Mouse (Mus musculus): ENCODE results near the gene Sec22a.

Gene Sec22a

DNA sequence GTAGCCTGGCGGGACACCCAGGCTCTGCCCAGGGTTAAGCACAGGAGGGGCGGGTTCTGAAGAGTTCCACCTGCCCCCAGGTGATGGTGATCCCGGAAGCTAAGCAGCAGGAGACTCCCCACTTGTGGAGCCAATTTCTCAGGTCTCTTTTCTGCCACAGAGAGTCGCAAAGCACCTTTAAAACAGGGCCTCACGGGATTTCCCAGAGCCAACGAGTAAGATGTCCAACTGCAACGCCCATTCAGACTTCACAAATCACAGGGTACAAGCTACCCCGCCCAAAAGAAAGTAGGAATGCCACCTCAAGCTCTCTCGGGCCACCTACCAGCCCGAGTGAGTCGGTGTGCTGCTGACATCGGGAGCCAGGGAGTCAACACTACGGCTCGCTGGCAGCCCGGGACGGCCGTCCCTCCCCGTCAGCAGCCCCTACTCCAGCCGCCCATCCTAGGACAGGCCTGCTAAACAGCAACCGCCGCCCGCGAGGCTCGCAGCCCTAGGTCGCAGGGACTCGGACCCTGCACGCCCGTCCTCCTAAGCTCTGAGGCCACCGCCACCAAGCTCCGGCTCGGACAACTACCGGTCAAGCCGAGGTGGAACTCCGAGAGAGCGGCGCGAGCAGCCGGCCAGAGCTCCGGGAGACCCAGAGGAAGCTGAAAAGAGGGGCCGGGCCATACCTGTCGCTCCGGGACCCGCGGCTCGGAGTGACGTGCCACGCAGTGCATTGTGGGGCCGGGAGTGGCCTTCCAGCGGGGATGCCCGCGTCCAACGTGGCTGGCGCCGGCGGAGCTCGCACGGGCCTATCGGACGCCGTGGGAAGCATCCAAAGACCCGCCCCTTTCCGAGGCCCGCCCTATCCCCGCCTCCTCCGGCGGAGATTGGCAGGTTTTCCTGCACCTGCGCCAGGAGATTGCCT lies at the start of gene Sec22a:
Gene Sec22a (minus strand): TSS at position 769 of the 913 bp plus-strand sequence.
- DNase-seq (ENCODE audit: low spot score), result peak; percentile 92

DNA sequence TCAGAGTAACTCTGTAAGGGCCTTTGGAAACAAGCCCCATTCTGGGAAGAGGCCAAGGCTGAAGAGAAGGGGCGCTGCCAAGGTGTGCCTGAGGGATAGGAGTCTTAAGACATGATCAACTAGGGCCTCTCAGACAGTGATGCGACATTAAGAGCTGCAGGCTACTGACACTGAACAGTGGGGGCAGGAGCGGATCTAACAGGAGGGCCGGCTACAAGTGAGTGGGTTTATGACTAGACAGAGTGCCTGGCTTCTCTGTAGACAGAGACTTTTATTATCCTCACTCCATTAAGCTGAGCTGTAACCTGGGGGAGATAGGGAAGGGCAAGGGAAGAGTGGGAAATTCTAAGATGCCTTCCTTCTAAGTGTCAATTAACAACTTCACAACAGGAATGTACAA lies 43.0 kb upstream of the Sec22a start:
- no peak for DNase-seq (ENCODE audit: low spot score)

DNA sequence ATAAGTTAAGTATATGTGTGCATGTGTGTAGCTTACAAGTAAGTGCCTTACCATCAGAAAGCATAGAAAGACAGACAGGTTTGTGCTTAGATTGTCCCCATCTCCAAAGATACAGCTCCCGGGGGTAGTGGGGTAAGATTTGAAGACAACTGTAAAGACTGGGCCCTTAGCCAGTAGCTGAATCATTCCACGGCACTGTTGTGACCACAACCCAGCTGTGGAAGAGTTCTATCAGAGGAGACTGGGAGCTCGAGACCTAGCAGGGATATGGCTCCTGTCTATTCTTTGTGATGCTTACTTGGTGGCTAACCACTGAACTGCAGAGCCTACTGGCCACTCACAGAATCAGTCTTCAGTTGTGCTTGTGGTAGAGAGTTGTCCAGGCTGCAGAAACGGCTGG lies 42.4 kb upstream of the Sec22a start:
- no peak for DNase-seq (ENCODE audit: low spot score)

DNA sequence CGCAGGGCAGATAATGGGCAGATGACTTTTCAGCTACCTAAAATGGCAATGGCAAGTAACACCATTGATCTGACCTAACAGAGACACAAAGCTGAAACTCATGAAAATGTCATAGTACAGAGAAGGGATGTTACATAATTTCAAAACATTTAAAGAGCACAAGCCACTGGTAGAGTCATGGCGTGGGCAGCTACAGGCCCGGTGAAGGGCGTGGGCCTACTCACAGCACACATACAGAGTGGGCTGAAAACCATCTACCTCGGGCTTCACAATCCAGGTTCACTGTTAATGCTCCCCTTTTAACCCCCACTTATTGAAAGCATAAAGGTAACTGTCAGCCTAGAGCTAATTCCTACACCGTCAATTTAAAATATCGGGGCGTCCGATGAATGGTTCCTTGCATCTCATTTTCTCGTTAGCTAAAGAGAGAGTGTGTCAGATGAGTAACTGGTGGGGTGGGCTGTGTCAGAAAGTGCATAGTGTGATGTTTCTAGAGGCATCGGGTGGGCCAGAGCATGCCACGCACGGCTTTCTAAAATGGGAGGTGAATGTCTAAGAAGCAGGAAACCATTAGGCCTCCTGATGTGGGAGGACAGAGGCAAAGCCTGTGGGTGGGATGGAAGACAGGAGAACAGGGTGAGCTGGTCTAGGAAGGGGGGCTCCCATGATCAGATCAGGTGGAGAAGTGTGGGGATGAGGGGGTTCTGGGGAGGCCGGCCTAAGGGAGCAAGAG lies 41.8 kb upstream of the Sec22a start:
- no peak for DNase-seq (ENCODE audit: low spot score)

DNA sequence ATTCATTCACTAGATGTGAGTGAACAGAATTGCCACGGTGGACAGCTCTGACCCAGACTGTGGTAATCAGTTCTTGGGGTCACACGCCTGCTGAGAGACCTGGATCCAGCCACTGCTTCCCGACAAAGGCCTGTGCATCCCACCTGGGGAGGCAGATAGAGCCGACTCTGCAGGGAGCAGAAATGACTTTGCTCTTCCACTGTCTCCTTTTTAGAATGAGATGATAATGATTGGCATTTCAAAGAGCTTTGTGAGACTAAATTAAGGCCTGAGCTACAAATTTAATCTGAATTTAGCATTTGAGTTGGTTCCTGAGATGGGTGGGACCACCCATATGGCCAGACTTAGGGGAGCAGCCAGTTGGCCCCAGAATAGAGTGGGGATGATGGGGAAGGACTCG lies 41.1 kb upstream of the Sec22a start:
- no peak for DNase-seq (ENCODE audit: low spot score)

DNA sequence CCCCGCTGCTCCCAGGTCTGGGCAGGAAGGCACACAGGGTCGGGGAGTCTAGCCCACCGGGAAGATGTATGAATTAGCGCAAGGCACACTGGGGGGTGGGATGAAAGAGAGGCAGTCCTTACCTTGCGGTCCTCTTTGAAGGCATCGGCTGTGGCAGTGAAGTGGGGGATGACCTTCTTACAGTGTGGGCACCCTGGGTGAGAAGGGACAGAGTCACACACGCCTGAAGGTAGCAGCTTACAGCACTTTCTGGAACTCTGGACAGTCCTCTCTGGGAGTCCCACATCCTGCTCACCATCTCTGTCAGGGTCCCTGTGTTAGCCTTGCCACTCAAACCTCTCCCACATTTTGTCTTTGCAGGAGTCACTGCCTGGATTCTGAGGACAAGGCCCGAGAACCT lies 40.2 kb upstream of the Sec22a start:
- no peak for DNase-seq (ENCODE audit: low spot score)

DNA sequence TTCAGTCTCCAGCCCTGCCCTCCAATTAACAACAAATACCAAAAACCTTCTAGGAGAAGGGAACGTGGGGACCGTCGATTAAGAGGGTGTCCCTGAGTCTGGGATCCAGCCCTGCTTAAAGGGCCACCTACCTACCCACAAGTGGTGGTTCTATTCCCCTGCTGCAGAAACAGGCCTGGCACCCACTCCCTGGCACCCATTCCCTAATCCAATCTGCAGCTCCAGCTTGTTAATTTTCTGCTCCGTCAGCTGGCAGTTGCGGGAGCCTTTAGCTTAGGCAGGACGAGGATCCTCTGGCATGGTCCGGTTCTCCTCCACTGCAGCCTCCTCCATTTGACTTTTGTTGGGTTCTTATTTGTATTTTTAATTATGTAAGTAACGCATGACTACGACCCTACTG lies 39.6 kb upstream of the Sec22a start:
- DNase-seq (ENCODE audit: low spot score), result peak; percentile 21

DNA sequence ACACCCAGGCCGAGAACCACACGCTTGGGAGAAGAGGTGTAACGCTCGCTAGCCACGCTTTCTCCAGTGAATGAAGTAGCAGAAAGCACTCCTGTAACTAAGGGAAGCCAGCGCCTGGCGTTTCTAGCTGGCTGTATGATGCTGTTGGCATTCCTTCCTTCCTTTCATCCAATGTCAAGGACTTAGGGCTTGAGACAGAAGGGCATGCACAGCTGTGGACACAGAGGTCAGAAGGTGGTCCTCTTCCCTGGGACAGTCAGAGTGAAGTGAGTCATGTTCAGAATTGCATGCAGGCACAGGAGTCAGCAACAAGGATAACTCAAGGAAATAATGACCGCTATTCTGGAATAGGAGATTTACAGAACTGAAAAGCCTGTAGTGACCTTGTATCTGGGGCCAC lies 29.1 kb upstream of the Sec22a start:
- DNase-seq (ENCODE audit: low spot score), result no peak

DNA sequence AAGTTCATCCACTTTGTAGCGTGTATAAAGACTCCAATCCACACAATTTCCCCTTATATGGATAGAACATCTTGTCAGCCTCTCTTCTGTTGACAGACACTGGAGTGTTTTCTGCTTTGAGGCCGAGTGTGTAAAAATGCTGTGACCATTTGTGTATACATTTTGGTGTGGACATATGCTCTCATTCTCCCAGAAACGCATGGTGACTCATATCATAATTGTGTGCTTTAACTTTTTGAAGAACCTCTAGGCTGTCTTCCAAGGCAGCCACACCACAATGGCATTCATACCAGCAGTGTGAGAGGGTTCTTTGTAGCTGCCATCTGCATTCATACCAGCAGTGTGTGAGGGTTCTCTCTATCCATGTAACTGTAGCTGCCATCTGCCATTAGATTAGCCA lies 21.9 kb upstream of the Sec22a start:
- no peak for DNase-seq (ENCODE audit: low spot score)

DNA sequence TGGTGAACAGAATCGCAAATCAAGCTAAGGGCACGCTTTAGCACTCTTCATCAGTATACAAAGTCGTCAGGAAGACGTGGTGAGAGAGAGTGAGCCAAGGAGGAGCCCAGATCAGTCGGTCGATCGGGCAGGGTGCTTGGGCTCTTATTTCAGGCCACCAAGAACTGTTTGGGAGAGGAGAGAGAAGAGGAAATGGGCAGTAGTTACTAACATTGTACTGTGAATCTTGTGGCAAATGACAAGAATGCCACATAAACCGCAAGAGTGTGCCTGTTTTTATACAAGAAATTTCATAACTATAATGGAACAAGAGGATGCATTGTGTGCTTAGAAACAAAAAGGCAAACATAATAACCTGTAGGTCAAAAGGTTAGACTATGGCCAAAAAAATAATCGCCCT lies 16.3 kb upstream of the Sec22a start:
- DNase-seq (ENCODE audit: low spot score), result no peak

DNA sequence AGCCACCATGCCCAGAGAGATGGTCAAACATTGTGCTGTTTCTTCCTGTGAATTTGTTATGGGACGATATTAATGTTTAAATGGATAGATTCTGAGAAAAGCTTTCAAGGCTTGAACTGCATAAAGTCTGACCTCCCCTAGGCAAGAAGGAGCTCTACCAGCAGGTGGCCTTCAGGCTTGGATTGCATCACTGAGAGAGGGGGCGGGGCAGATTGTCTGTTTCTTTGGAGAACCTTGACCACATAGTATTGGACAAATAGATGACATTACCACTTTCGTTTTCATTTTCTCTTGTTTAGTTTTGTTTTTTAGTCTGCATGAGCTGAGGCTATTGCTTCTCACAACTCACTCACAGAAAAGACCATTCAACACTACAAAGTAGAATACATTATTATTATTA lies 15.6 kb upstream of the Sec22a start:
- no peak for DNase-seq (ENCODE audit: low spot score)

DNA sequence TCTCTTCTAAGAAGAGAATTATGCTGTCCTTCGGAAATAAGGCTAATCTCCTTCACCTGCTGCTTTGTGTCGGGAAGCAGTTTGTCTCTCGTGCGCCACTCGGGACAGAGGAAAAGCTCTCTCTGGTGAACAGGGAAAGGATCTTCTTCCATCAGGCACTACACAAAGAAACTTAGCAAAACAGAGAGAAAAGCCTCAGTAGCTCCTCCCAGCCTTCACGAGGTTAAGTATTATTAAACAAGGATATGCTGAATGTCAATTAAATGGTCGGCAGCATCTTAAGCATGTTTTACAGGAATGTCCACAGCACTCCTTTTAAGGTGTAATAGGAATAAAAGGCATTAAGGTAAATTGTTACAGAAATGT lies 328 bp upstream of the Sec22a start:
- DNase-seq (ENCODE audit: low spot score), result no peak

DNA sequence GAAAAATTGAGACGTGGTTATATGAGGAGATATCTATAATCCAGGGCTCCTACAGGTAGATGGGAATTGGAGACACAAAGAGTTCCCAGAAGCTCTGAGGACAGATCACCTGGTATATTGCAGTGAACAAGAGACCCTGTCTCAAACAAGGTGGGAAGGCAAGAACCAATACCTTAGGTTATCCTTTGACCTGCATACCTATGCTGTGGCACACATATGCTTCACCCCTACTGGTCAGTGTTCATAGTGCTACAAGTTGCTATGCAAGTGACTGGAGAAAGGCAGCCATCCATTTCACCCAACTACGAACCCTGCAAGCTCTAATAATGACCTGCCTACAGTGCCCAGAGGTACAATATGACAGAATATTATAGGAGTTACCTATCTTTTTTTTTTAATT lies 1.5 kb downstream of the Sec22a start:
- DNase-seq (ENCODE audit: low spot score), result no peak

DNA sequence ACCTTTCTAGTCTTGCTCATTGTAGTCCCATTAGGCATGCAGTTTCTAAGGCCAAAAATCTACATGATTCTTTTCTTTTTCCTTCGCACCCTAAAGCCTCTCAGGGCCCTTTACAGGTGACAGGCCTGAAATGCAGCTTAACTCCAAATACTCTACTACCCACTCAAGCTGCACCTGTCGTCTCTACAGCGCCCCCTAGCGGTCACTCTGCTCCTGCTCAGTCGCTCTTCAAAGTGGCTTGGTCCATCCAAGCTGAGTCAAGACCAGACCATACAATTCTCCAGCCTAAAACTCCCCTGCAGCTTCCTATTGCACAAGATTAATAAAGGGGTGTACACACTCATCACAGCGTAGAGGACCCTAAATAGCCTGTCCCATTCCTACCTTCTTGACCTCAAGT lies 3.1 kb downstream of the Sec22a start:
- DNase-seq (ENCODE audit: low spot score), result peak; percentile 42

DNA sequence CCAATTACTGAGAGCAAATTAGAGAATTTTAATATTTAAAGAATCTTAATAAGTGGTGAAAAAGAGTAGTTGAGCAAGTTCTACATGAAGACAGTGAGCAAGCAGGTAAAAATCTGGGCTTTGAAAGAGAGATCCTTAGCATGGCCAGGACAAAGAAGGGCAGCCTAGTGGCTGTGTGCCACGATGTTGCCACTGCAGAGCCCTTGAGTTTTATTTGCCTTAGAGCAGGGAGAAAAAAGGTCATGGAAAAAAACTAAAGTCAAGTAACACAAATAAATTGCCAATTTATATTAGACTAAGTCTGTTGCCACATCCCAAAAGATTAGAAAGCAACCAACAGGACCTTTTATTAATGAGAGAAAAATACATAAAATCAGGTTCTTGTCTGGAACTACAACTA lies 6.3 kb downstream of the Sec22a start:
- no peak for DNase-seq (ENCODE audit: low spot score)

DNA sequence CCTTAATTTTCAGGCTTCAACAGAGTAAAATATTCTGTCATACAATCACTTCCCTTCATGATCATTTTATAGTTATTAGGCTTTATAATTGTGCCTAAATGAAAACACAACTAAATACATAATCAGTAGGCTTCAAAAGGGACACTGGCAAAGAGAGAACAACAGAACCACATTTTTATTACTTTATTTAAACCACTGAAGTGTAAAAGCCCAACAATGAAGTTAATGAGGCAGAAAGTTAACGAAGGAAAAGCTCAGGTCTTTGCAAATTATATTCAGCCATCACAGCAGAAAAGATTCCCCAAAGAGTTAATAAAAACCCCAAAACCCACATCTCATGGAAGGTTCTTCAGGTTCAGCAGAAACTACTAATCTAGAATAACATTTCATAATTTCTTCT lies 33.3 kb downstream of the Sec22a start:
- DNase-seq (ENCODE audit: low spot score), result no peak

DNA sequence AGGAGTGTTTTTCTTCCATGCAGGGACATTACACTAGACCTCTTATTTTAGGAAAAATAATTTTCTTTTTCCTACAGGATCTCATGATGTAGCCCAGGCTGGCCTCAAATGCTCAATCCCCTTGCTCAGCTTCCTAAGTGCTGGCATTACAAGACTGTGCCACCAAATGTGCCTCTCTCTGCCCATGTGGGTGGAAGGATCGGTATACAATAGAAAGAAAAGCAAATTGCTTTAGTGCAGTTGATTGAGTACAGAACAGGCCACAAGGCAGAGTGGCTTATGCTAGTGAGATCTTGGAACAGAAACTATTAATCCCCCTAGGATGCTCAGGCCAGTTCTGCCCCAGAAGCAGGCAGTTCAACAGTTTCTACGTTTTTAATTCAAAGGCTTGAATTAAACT lies 43.9 kb downstream of the Sec22a start:
- DNase-seq (ENCODE audit: low spot score), result no peak

DNA sequence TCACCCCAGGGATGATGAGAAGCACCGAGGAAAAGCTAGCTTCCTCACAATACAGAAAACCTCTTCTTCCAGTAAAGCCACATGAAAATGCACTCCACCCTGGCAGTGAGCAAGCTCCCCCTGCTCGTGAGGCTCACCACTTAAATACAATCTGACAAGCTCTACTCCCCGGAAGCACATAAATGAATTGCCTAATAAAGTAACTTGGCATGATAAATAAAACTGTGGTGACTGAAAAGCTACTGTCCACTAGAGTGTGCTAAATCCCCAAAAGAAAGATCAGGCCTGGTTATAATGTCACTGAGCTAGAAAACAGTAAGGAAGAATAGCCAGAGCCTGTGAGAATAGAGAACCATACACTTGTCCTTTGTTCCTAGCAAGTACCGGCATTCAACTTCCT lies 44.4 kb downstream of the Sec22a start:
- peak; percentile 46 for DNase-seq (ENCODE audit: low spot score)

DNA sequence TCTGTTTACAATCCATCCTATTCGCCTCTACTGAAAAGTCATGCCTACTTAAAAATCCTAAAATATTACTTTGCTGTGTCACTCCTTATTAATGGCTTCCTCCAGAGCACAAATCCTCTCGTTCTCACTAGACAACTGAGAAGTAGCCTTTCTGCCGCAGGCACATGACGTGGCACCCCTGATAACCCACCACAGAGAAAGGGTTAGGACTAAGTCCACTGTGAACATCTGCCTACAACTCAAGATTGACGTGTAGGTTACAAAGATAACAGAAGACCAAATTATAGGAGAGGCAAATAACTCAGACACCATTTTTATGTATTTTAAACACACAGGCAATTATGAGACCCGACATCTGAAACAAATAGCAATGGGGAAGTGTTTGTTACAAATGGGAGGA lies 45.3 kb downstream of the Sec22a start:
- DNase-seq (ENCODE audit: low spot score), result no peak

DNA sequence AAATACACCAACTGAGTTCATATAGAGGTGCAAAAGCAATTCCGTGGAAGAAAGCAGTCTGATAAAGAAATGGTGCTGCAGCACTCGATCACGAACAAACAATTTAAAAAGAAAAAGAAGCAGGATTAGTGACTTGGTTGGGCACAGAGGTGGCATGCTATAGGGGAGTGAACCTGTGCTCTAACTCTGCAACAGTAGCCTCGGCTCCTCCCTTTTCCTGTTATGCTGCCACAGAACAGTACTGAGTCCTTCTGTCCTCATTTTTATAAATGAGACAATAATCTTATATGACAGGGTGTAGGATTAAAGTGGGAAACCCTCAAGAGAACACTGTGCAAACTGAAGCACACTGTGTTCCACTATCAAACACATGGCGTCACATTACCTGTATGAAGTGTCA lies 46.3 kb downstream of the Sec22a start:
- DNase-seq (ENCODE audit: low spot score), result no peak

DNA sequence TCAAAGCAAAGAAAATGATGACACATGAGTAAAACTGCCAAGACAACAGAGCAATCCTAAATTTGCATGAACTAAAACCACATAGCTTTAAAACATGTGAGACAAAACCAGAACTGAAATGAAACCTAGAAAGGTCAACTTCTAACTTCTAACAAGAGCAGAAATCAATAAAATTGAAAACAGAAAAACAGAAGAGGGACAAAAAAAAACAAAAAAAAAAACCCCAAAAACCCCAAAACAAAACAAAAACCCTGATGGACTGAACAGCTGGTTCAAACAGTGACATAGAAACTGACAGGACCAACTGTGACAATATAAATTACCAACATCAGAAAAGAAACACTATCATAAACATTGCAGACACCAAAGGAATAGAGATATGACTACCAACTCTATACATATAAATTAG lies 46.9 kb downstream of the Sec22a start:
- no peak for DNase-seq (ENCODE audit: low spot score)

DNA sequence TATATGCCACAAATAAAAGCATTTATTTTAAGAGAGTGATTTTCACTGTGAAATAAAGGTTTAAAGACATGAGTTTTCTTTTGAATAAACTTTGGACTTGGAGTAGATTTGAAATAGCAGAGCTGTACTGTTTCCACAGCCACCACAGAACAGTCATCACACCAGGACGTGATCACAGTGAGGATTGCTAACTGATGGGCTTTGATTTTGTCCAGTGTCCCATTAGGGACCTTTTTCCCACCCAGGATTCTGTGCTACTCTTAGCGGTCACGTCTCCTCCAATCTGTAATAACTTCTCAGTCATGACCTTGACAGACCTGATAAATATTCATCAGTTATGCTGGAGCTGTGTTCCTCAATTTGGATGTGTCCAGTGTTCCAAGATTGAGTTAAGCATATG lies 48.2 kb downstream of the Sec22a start:
- DNase-seq (ENCODE audit: low spot score), result no peak

DNA sequence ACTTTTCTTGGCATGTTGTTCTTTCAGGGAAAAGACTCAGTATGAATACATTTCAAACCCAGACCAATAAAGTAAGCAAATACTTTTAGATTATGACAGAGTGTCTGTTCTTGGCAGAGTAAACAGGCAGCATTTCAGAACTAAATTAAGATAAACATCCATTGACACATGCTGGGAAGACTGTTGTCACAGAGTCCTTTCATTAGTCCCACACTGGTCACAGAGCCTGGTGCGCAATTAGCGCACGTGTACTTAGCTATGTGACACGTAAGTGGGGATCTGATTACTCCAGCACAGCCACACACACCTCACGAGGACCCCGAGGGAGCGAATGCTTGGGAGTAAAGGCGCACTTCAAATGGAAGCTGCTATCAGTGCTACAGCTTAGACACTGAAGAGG lies 52.1 kb downstream of the Sec22a start:
- DNase-seq (ENCODE audit: low spot score), result no peak
